Mouse (Mus musculus) left cerebral cortex, postnatal 4 days (tissue): ENCODE data around the gene Lgi4. TPM values are rescaled to one million over a fixed set of nuclear protein-coding genes. Genes with fewer than 3 reads are reported as not detected.

Experiments used
- DNase-seq: peaks from one replicate; pipeline ENCODE4 v3.0.0-alpha.2; 2022
- intact Hi-C: fragments of 180-260 bp; cut with DNase I; formaldehyde crosslinking; loops from one replicate; pipeline ENCODE4 v1.15.1; 2025
- microRNA-seq: library from miRNA; unstranded; fragments of <30 nt; microRNA quantifications from one replicate; pipeline ENCODE4 v1.2.0, GENCODE M21; 2022
- total RNA-seq, 2 experiments: library from RNA; stranded (reverse); gene quantifications; 2 replicates each; pipeline ENCODE4 v1.2.3; 2021

Lgi4 gene
- total RNA-seq, 2 experiments from 2014 or later, result 2.4 to 2.7 TPM

DNA sequence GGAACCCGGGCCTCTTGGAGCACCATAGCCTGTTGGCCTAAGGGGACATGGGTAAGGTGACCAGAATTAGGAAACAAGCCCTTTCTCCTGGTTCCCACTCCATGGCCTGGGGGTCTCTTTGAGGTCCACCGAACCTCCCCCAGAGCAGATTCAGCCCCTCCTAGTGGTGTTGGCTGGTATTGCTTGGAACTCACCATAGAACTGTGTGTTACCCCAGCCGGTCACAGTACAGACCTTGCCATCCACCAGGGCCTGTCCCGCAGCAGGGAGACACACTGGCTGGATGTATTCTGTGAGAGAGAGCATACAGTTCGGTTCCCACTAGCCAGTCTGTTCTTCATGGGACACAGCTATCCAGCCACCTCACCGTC lies 40.5 kb downstream of the Lgi4 start:
- intact Hi-C loops, result no loop called here

DNA sequence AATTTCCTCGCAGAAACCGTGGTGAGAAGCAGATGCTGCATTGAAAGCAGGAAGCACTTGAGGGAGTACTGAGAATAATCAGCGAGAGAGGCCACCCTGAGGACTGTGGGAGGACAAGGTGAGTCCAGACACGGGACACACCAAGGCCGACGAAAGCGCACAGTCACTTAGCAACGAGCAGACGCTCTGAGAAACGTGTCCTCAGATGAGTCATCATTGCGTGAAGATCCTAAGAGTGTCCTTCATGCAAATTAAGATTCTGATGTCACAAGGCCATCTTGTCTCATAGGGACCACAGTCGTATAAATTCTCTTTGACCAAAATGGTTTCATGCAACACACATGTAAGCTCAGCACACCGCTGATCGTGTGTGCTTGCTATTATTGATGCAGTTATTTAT lies 41.6 kb downstream of the Lgi4 start:
- intact Hi-C loops, result no loop called here
- no peak for DNase-seq

More for the DNA sequence above, 40.5 kb downstream of the Lgi4 start:
- no peak for DNase-seq

DNA sequence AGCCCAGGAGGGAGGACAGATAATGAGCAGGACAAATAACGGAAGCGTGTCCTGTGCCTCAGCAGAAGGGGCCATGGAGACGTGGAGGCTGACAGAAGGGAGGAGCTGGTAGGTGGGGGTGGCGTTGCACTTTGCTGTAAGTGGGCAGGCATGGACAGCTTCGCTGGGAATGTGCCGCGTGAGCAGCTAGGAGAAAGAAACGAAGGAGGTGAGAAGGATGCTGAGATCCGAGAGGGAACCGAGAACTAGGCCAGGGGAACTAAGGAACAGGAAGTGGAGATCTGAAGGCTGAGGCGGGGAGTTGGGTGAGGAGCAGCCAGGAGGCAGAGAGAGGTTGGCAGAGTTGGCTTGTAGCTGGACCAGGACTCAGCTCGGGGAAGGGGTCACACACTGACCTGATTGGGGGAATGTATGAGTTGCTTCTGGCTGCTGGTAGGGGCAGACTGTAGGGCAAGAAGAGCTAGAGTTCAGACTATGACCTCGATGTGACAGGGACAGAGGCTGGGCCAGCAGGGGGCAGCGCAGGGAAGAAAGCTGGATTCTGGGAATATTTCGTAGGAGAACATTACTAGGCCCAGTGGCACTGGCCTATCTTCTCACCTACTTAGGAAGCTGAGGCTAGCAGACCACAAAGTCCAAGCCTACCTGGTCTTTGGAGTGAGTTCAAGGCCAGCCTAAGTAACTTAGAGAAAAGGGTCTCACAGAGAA lies 46.1 kb downstream of the Lgi4 start:
- peak; percentile 54 for DNase-seq
- intact Hi-C loops, result no loop called here

DNA sequence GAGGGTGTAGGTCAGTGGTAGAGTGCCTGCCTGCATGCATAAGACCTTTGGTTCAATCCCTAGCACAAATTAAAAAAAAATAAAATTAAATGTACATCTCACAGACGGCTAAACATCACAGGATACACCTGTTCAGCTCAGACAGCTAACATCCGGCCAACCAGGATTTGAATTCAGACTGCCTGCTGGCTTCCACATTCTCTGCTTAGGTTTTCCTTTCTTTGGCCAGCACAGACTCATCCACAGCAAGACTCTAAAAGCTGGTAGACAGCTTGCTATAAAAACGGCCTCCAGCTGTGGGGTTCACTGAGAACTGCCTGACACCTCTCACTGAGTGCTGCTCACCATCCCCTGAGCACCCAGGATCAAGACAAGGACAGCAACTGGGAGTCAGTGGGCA lies 47.0 kb downstream of the Lgi4 start:
- DNase-seq, result no peak

DNA sequence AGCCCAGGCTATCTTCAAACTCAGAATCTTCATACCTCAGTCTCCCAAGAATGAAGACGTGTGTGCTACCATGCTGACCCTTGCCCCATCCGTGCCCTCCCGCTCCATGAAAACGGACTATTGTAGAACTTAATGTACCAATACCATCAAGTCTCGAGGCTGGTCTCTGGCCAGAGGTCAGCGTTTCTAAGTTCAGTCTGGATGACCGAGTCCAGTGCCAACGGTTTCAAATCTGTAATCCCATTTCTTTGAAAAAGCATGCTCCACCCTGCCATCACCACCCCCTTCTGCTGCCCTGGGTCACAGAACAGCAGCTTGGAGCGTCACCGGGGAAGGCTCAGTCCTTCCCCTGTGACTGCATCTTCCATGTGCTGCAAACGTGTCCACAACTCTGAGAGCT lies 48.6 kb downstream of the Lgi4 start:
- intact Hi-C loops, result no loop called here
- DNase-seq, result no peak

More for the DNA sequence above, 47.0 kb downstream of the Lgi4 start:
- intact Hi-C loops, result no loop called here

DNA sequence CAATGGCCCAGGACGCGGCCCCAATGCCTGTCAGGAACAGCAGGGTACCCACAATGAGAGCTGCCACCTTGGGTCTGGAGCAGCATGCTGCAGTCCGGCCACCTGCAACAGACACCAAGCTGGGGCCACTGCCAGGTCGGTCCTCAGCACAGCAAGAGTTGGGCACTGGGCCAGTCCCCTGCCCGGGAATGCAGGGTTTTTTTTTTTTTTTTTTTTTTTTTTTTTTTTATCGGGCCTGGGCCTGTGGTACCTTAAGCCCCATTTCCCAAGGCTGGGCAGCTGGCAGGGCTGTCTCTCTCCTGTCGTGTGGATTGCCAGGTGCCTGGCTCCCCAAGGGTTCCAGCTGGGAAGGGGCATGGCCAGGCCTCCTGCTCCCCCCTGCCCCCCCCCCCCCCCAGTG lies 49.9 kb downstream of the Lgi4 start:
- intact Hi-C loops, result no loop called here
- peak; percentile 66 for DNase-seq

DNA sequence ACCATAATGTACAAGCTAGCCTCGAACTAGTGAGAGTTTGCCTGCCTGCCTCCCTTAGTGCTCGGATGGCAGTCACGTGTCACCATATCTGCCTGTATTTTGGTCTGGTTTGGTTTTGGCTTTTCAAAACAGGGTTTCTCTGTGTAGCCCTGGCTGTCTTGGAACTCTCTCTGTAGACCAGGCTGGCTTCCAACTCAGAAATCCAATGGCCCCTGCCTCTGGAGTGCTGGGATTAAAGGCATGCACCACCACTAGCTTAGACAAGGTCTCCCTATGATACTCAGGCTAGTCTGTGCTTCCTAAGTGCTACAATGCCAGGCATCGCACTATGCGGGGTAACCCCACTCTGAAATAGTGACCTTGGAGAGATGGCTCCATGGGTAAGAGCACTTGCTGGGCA lies 50.7 kb downstream of the Lgi4 start:
- intact Hi-C loops, result no loop called here
- DNase-seq, result no peak

DNA sequence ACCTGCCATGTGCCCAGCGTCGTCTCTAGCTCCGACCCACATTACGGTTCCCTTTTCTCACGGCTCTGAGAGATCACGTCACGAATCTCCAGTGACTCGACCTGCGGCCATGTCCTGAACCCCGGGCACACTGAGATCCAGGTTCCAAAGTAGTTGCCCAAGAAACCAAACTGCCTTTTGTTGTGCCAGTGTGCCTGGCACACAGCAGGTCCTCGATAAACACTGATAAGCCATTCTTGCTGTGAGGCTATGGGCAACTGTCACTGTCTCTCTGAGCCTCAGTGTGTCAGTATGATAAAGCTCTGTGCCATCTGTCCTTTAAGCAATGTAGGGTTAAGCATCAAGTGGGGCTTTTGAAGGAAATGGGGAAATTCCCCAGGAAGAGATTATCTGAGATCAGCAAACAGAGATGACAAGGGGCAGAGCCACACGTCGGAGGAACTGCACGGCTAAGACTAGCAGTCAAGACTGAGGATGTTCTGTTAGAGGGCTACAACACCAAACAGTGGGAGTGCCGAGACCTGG lies 51.8 kb downstream of the Lgi4 start:
- intact Hi-C loops, result no loop called here
- DNase-seq, result no peak

DNA sequence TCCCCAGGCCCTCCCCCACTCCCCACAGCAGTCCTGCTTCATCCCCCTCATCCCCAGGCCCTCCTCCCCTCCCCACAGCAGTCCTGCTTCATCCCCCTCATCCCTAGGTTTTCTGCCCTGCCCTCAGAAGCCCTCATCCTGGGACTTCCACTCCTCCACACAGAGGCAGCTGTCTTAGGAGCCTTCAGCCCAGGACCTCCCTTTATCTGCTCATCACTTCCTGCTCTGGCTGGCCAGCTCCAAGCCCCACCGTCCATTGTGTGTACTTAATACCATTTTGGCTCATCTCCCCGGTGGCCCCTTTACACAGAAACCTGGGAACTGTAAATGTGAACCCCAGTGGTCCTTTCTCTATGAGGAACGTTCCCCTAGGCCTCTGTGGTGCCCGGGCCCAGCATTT lies 52.9 kb downstream of the Lgi4 start:
- DNase-seq, result no peak
- intact Hi-C loops, result no loop called here

DNA sequence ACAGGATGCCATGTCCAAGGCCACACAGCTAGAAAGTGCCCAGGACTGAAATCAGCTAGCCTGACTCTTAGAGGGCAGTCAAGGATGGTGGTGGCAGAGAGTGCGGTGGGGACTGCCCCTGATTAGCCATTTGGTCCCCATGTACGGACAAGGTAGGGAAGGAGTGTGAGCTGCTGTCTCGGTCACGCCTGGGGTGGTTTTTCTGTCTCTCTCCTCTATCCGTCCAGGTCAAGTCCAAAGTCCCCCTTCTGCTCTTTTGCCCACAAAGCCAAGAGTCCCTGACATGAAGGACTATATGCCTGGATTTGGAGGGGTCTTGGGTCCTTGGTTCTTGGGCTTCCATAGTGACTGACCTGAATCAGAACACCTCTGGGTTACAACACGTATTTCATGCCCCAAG lies 54.7 kb downstream of the Lgi4 start:
- no peak for DNase-seq
- intact Hi-C loops, result no loop called here

DNA sequence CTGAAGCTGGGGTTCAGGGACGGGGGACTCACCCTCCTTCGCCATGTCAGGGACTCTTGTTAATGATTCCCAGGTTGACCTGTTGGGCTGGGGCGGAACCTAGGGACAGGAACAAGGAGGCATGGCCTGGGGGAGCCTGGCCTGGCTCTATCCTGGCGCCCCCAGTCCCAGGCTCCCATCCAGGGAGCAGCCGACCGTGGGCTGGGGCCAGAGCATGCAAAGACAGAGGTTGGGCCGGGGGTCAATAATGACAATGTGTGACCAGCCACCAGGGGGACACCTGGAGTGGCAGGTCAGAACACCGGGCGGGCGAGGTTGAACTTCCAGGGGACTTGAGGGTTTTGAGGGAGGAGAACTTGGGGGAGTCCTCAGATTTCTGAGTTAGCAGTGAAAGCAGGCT lies 55.5 kb downstream of the Lgi4 start:
- no peak for DNase-seq
- intact Hi-C loops, result no loop called here

DNA sequence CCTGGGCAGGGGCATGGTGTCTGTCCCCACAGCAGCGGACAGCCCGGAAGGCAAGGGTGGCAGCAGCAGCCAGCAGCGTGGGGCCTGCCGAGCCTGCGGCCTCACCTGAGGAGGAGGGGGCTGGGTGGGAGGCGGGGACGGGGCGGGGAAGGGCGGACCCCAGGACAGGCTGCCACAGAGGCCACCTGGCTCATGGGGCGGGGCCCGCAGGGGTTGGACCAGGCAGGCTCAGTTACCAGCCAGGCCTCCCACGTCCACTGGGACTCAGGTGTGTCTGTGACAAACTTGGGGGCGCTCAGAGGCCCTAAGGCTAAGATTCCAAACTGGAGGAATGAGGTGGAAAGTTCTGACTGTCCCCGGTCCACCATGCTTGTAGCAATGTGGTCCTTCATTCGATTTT lies 56.0 kb downstream of the Lgi4 start, which contains the start of gene Hpn:
Gene Hpn, minus strand, starts transcription at position 109 of the 400 bp plus-strand sequence.
- DNase-seq, result no peak
- intact Hi-C loops, result no loop called here

DNA sequence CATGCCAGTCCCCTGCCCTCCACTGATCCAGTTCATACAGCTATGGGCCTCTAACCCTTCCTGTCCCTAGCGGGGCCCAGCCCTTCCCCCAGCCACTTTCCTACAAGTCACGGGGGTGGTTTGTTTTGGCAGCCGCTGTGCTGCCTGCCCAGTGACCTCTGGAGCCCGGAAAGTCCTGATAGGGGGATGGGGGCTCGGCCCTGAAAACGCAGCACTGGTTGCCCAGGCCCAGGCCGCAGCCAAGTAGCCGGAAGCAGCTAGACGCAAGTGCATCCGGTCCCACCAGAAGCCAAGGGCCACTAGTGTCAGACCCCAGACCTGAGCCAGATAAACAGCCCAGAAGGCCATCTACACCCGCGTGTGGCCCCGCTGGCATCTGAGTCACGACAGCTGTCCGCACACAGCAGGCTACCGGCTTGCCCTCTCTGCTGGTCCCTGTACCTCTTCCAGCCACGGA lies 56.5 kb downstream of the Lgi4 start:
- intact Hi-C loops, result no loop called here
- peak; percentile 48 for DNase-seq

DNA sequence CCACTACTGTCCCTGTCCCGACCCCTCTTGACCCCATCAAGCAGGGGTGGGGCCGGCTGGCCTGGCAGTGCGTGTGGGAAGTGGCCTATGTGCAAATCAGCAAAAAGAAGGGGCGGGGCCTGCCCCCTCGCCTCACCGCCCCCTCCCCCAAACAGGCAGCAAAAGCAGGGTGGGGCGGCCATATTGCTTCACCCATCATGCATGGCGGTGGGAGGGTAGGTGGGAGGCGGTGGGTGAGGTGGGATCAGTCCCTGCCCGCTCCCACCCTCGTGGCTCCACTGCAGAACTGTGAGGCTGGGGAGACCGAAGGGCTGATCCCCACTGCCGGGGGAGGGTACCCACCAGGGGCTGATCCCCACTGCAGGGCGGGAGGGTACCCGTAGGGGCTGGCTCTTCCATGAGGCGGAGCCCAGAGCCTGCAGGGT lies 57.6 kb downstream of the Lgi4 start:
- DNase-seq, result no peak
- intact Hi-C loops, result no loop called here

DNA sequence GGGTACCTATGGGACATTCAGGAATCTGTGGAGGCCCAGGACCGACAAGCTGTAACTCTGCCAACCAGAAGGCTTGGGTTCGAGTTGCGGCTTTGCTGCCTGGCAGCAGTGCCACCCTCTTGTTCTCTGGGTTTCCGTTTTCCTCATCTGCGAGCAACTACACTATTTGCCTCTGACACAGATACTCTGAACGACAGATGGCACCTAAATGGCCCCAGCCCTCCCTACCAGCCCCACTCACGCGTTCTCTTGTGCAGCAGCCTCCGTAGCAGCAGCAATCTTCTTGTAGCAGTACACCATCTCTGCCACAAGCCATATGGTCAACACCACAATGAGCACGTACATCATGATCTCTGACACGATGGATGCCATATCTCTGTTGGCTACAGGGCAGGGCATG lies 58.3 kb downstream of the Lgi4 start:
- intact Hi-C loops, result no loop called here
- DNase-seq, result no peak

DNA sequence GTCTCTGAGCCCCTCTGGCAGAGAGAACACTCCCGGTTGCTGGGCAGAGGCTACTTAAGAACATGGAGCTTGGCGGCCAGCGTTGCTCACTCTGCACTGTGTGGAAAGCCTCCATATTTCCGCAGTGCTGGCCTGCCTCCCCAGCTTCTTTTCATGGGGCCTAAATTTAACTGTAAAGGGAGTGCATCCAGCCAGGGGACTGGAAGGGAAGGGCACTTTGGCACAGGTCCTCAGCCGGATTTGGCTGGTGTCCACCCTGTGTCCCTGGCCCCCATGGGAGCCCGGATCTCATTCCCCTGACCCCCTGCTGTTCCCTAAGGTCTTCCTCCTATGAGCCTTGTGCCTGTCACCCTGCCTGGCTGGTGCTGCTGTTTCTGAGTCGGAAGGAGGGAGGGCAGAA lies 59.3 kb downstream of the Lgi4 start:
- DNase-seq, result no peak
- intact Hi-C loops, result no loop called here

DNA sequence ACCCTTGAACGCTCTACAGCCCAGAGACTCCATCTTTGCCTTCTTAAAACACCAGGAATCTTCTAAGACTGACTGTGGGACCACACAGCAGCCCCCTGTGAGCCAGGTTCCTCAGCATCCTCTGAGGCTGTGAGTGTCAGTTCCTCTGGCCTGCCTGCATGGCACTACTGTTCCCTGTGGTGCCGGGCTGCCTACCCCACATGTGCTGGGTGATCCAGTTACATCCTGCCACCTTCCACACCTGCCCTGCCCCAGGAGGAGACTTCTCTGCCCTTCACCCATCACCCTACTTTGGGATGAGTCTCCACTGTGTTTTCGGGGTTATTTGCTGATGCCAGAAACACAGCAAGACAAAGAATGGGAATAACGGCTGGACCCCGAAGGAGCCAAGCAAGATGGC lies 60.4 kb downstream of the Lgi4 start:
- DNase-seq, result no peak
- intact Hi-C loops, result no loop called here

Small RNA genes within 50 kb of the gene (microRNA-seq; reads per million reads assigned to microRNA genes)
- gene Mir7050, result not detected

Other genes starting within 250 kb of the Lgi4 start
- not detected for gene Ffar2, start 235.6 kb upstream of the Lgi4 start, total RNA-seq
- gene Ffar3, start 203.2 kb upstream of the Lgi4 start, total RNA-seq, result not detected
- gene Ffar1, start 197.8 kb upstream of the Lgi4 start, total RNA-seq, result not detected
- under 1 TPM; 0.44 to 0.48 TPM for gene Cd22, start 179.0 kb upstream of the Lgi4 start, total RNA-seq
- gene Mag, start 144.5 kb upstream of the Lgi4 start, total RNA-seq, result 1 to 10 TPM; 1.3 to 3.4 TPM
- not detected for gene Hamp2, start 134.7 kb upstream of the Lgi4 start, total RNA-seq
- not detected for gene Hamp, start 115.3 kb upstream of the Lgi4 start, total RNA-seq
- gene Usf2, start 102.5 kb upstream of the Lgi4 start, total RNA-seq, result 100 to 1,000 TPM in 1 of 2 experiments, 10 to 100 TPM in 1; 92.8 to 105 TPM
- gene Lsr, start 85.9 kb upstream of the Lgi4 start, total RNA-seq, result 10 to 100 TPM; 12.5 to 12.8 TPM
- under 1 TPM in 1 of 2 experiments, not detected in 1; 0.42 TPM for gene Fam187b, start 85.6 kb upstream of the Lgi4 start, total RNA-seq
- 10 to 100 TPM; 23.5 to 25.4 TPM for gene Fxyd5, start 16.9 kb upstream of the Lgi4 start, total RNA-seq
- gene Fxyd7, start 7.9 kb upstream of the Lgi4 start, total RNA-seq, result 100 to 1,000 TPM; 108 to 159 TPM
- 1 to 10 TPM; 8.4 to 8.7 TPM for gene Fxyd1, start 2.1 kb upstream of the Lgi4 start, total RNA-seq
- not detected for gene Fxyd3, start 17.4 kb downstream of the Lgi4 start, total RNA-seq
- 1 to 10 TPM; 1.4 to 1.6 TPM for gene Hpn, start 55.9 kb downstream of the Lgi4 start, total RNA-seq
- gene Scn1b, start 67.7 kb downstream of the Lgi4 start, total RNA-seq, result 10 to 100 TPM; 58.6 to 66.7 TPM
- 100 to 1,000 TPM; 184 to 195 TPM for gene Gramd1a, start 96.6 kb downstream of the Lgi4 start, total RNA-seq
- not detected for gene Scgb2b2, start 231.2 kb downstream of the Lgi4 start, total RNA-seq
- gene Scgb1b2, start 232.5 kb downstream of the Lgi4 start, total RNA-seq, result not detected